Mouse (Mus musculus) liver, embryonic 15.5 days (tissue): Measurements from ENCODE around the gene Pcnx2. TPM values are rescaled to one million over a fixed set of nuclear protein-coding genes. Genes with fewer than 3 reads are reported as not detected.

Experiments used
- ATAC-seq: fragments of 200-750 bp; cut with Nextera tagmentation; 2 replicates; pipeline ENCODE4 v1.8.0; 2017; ENCODE audit warnings: moderate number of reproducible peaks, mild to moderate bottlenecking, moderate library complexity; ENCODE audit not compliant: insufficient read depth
- H3K27ac ChIP-seq: fragments of 300-500 bp; sonication (generic); replicated peaks from 2 replicates; pipeline ENCODE4 v1.5.1; 2015; ENCODE audit warnings: mild to moderate bottlenecking, inconsistent platforms
- H3K27me3 ChIP-seq: fragments of 300-500 bp; sonication (generic); 2 replicates; pipeline ENCODE4 v1.6.1; 2015; ENCODE audit warnings: mild to moderate bottlenecking, inconsistent platforms
- H3K36me3 ChIP-seq: fragments of 300-500 bp; sonication (generic); replicated peaks from 2 replicates; pipeline ENCODE4 v1.6.1; 2015; ENCODE audit warnings: moderate library complexity, mild to moderate bottlenecking, inconsistent platforms
- H3K4me1 ChIP-seq: fragments of 300-500 bp; sonication (generic); replicated peaks from 2 replicates; pipeline ENCODE4 v1.6.1; 2015; ENCODE audit warnings: inconsistent platforms
- H3K4me2 ChIP-seq: fragments of 300-500 bp; sonication (generic); 2 replicates; pipeline ENCODE4 v1.6.1; 2015; ENCODE audit warnings: moderate library complexity, mild to moderate bottlenecking, inconsistent platforms
- H3K4me3 ChIP-seq: fragments of 300-500 bp; sonication (generic); replicated peaks from 2 replicates; pipeline ENCODE4 v1.5.1; 2015; ENCODE audit warnings: mild to moderate bottlenecking, inconsistent platforms
- H3K9ac ChIP-seq: fragments of 300-500 bp; sonication (generic); 2 replicates; pipeline ENCODE4 v1.6.1; 2015; ENCODE audit warnings: moderate library complexity, mild to moderate bottlenecking, inconsistent platforms
- H3K9me3 ChIP-seq: fragments of 300-500 bp; sonication (generic); replicated peaks from 2 replicates; pipeline ENCODE4 v1.6.1; 2016; ENCODE audit warnings: inconsistent platforms
- WGBS: fragments of 180-500 bp; shearing (Covaris S2); methylation state at CpG from one replicate; pipeline ENCODE4 v1.1.7; 2015; ENCODE audit warnings: mixed read lengths; ENCODE audit not compliant: insufficient replicate concordance; 5-methylcytosine and 5-hydroxymethylcytosine counted together
- polyA plus RNA-seq: library from polyadenylated mRNA; unstranded; fragments of >200 nt; fragmentation: Nextera tagmentation; extraction: Ambion mirVana; gene quantifications from 2 replicates; pipeline ENCODE4 v1.2.1, GENCODE M21; 2015

Gene Pcnx2
- polyA plus RNA-seq, 1 experiment from 2014 or later, result 0.09 TPM

GRCm38 (mm10) chr8:125857251-125857650, 40.9 kb downstream of the Pcnx2 start:
- Histone ChIP-seq H3K27ac (no peak overlapping the region), H3K4me2 (no peak overlapping the region), H3K4me3 (no peak overlapping the region), H3K4me1 (no peaks in the 10 kb centered on the region), H3K36me3 (no peaks in the 10 kb centered on the region), H3K9ac (no peak overlapping the region), H3K9me3 (no peaks in the 10 kb centered on the region), H3K27me3 (no peaks in the 10 kb centered on the region; the same call in none of the 2 replicates)
- no peak for ATAC-seq
- 48% methylated on average over 6 of the region's 6 CpGs for WGBS

GRCm38 (mm10) chr8:125856160-125856559, 42.0 kb downstream of the Pcnx2 start:
- Histone ChIP-seq H3K4me1 (no peaks in the 10 kb centered on the region), H3K4me3 (no peak overlapping the region), H3K9ac (no peak overlapping the region), H3K27me3 (no peaks in the 10 kb centered on the region; the same call in none of the 2 replicates), H3K9me3 (no peaks in the 10 kb centered on the region), H3K4me2 (no peak overlapping the region), H3K36me3 (no peaks in the 10 kb centered on the region), H3K27ac (no peak overlapping the region)
- 79% methylated on average over 4 of the region's 4 CpGs for WGBS
- no peak for ATAC-seq

- Histone ChIP-seq H3K4me1 (no peaks in the 10 kb centered on the region), H3K27ac (no peak overlapping the region), H3K36me3 (no peaks in the 10 kb centered on the region), H3K27me3 (no peaks in the 10 kb centered on the region; the same call in none of the 2 replicates), H3K9me3 (no peaks in the 10 kb centered on the region), H3K9ac (no peak overlapping the region), H3K4me3 (no peak overlapping the region), H3K4me2 (no peak overlapping the region)
- no peak for ATAC-seq
- WGBS, result 66% methylated on average over 7 of the region's 7 CpGs
Measured at GRCm38 (mm10) chr8:125854379-125854778, 43.7 kb downstream of the Pcnx2 start.

- Histone ChIP-seq H3K27ac (no peak overlapping the region), H3K9me3 (no peaks in the 10 kb centered on the region), H3K9ac (no peak overlapping the region), H3K27me3 (no peaks in the 10 kb centered on the region; the same call in none of the 2 replicates), H3K36me3 (no peaks in the 10 kb centered on the region), H3K4me2 (no peak overlapping the region), H3K4me1 (no peaks in the 10 kb centered on the region), H3K4me3 (no peak overlapping the region)
- no peak for ATAC-seq
- 12% methylated on average over 5 of the region's 5 CpGs for WGBS
Measured at GRCm38 (mm10) chr8:125853300-125853699, 44.8 kb downstream of the Pcnx2 start.

GRCm38 (mm10) chr8:125849181-125849580, 48.9 kb downstream of the Pcnx2 start:
- Histone ChIP-seq H3K36me3 (no peaks in the 10 kb centered on the region), H3K27me3 (no peaks in the 10 kb centered on the region; the same call in 1 of the 2 replicates), H3K4me2 (no peak overlapping the region), H3K4me1 (no peaks in the 10 kb centered on the region), H3K4me3 (no peak overlapping the region), H3K9ac (no peak overlapping the region), H3K9me3 (no peaks in the 10 kb centered on the region), H3K27ac (no peak overlapping the region)
- no peak for ATAC-seq
- WGBS, result 41% methylated on average over 4 of the region's 4 CpGs

GRCm38 (mm10) chr8:125847842-125848241, 50.3 kb downstream of the Pcnx2 start:
- H3K27ac ChIP-seq, result no peak overlapping the region
- WGBS, result 67% methylated on average over 12 of the region's 12 CpGs
- H3K4me2 ChIP-seq, result no peak overlapping the region
- H3K4me3 ChIP-seq, result no peak overlapping the region
- H3K4me1 ChIP-seq, result no peaks in the 10 kb centered on the region
- H3K36me3 ChIP-seq, result no peaks in the 10 kb centered on the region
- ATAC-seq, result no peak
- H3K9ac ChIP-seq, result no peak overlapping the region
- no peaks in the 10 kb centered on the region for H3K9me3 ChIP-seq
- H3K27me3 ChIP-seq, result no peaks in the 10 kb centered on the region

GRCm38 (mm10) chr8:125845281-125845680, 52.8 kb downstream of the Pcnx2 start:
- H3K9ac ChIP-seq, result no peak overlapping the region
- no peak overlapping the region for H3K27ac ChIP-seq
- no peaks in the 10 kb centered on the region; the same call in 1 of the 2 replicates for H3K4me1 ChIP-seq
- no peaks in the 10 kb centered on the region for H3K27me3 ChIP-seq
- no peaks in the 10 kb centered on the region for H3K36me3 ChIP-seq
- no peaks in the 10 kb centered on the region for H3K9me3 ChIP-seq
- no peak overlapping the region for H3K4me3 ChIP-seq
- 76% methylated on average over 16 of the region's 16 CpGs for WGBS
- H3K4me2 ChIP-seq, result no peak overlapping the region
- ATAC-seq, result no peak

GRCm38 (mm10) chr8:125843122-125843836, 54.8 kb downstream of the Pcnx2 start:
- no peak overlapping the region for H3K4me2 ChIP-seq
- no peak for ATAC-seq
- H3K4me3 ChIP-seq, result no peak overlapping the region
- H3K27ac ChIP-seq, result no peak overlapping the region
- no peaks in the 10 kb centered on the region; the same call in 1 of the 2 replicates for H3K4me1 ChIP-seq
- 65% methylated on average over 15 of the region's 15 CpGs for WGBS
- H3K9me3 ChIP-seq, result no peaks in the 10 kb centered on the region
- no peak overlapping the region for H3K9ac ChIP-seq
- no peaks in the 10 kb centered on the region for H3K27me3 ChIP-seq
- no peaks in the 10 kb centered on the region for H3K36me3 ChIP-seq

- WGBS, result 48% methylated on average over 7 of the region's 7 CpGs
- H3K36me3 ChIP-seq, result no peaks in the 10 kb centered on the region
- no peak overlapping the region for H3K4me2 ChIP-seq
- no peak for ATAC-seq
- H3K4me1 ChIP-seq, result no peaks in the 10 kb centered on the region; the same call in 1 of the 2 replicates
- H3K4me3 ChIP-seq, result no peak overlapping the region
- no peak overlapping the region for H3K27ac ChIP-seq
- H3K9ac ChIP-seq, result no peak overlapping the region
- no peaks in the 10 kb centered on the region for H3K9me3 ChIP-seq
- no peaks in the 10 kb centered on the region for H3K27me3 ChIP-seq
Measured at GRCm38 (mm10) chr8:125842158-125842557, 56.0 kb downstream of the Pcnx2 start.

GRCm38 (mm10) chr8:125824688-125825087, 73.4 kb downstream of the Pcnx2 start:
- no peaks in the 10 kb centered on the region for H3K4me1 ChIP-seq
- H3K4me2 ChIP-seq, result no peak overlapping the region
- H3K9me3 ChIP-seq, result no peaks in the 10 kb centered on the region
- no peak overlapping the region for H3K27ac ChIP-seq
- H3K4me3 ChIP-seq, result no peak overlapping the region
- H3K36me3 ChIP-seq, result no peaks in the 10 kb centered on the region
- ATAC-seq, result no peak
- H3K27me3 ChIP-seq, result no peaks in the 10 kb centered on the region
- 20% methylated on average over 2 of the region's 2 CpGs for WGBS
- H3K9ac ChIP-seq, result no peak overlapping the region

- no peaks in the 10 kb centered on the region for H3K9me3 ChIP-seq
- ATAC-seq, result no peak
- H3K27me3 ChIP-seq, result no peaks in the 10 kb centered on the region
- no peaks in the 10 kb centered on the region for H3K4me1 ChIP-seq
- no peak overlapping the region for H3K27ac ChIP-seq
- no peak overlapping the region for H3K4me2 ChIP-seq
- WGBS, result 25% methylated on average over 12 of the region's 12 CpGs
- no peaks in the 10 kb centered on the region for H3K36me3 ChIP-seq
- no peak overlapping the region for H3K4me3 ChIP-seq
- H3K9ac ChIP-seq, result no peak overlapping the region
Measured at GRCm38 (mm10) chr8:125823719-125824118, 74.4 kb downstream of the Pcnx2 start.

- H3K36me3 ChIP-seq, result no peaks in the 10 kb centered on the region
- no peak for ATAC-seq
- no peak overlapping the region for H3K27ac ChIP-seq
- no peaks in the 10 kb centered on the region for H3K4me1 ChIP-seq
- 75% methylated on average over 14 of the region's 14 CpGs for WGBS
- no peak overlapping the region for H3K9ac ChIP-seq
- H3K4me2 ChIP-seq, result no peak overlapping the region
- H3K27me3 ChIP-seq, result no peaks in the 10 kb centered on the region
- H3K4me3 ChIP-seq, result no peak overlapping the region
- H3K9me3 ChIP-seq, result no peaks in the 10 kb centered on the region
Measured at GRCm38 (mm10) chr8:125822065-125822464, 76.1 kb downstream of the Pcnx2 start.
